8 mouse cellular contexts compared by ENCODE assay signal in the genomic region with DNA sequence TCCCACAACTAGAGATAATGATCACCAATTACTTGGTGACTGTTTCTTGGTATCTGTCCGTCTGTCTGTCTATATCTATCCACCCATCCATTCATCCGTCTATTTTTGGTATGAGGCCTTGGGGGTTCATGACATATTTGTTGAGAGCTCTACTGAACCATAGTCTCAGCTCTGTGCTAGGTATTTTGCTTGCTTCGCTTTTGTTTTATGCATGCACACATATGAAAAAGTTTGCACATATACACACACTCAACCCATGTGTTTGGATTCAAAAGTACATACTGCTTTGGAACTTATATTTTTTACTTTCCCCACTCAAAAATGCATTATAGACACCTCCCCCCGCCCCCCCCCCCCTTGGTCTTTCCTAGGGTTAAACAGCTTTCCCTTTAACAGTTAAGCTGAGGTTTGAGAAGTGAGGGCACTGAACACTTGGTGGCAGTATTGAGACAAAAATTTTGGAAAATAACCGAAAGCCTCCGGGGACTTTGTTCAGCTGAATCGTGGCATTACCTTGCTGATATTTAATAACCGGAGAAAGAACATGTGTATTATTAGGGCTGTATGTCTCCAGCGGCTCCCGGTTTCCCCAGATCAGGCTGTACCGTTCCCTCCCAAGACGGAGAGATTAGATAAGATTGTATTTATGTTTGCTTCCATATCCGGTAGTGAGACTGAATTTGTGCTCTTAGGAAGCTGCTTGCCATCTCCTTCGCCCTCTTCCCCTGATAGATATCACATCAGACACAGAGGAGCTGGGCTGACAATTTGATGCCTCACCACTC. TPM values are rescaled to one million over a fixed set of nuclear protein-coding genes. Genes with fewer than 3 reads are reported as not detected.
DNase-seq lines count a peak whose midpoint lies in the region; ATAC-seq and TF ChIP-seq lines count a peak whose summit lies in the region.

No protein-coding gene starts in this region.

- H3K4me3 ChIP-seq in heart, embryonic 13.5 days: peak overlapping the region; percentile 53
- peak overlapping the region; percentile 46 for H3K4me3 ChIP-seq in kidney, postnatal 0 days (replicated peaks; ENCODE audit: low read depth, low read length)
- peak overlapping the region; percentile 46 for H3K4me3 ChIP-seq in liver, embryonic 13.5 days (replicated peaks)

- CTCF ChIA-PET in Patski (lab: Charles Lee): interaction anchor here (1.0 to 1.6 kb wide), 7 partner anchors 10 to 90 kb away, joined by 3 to 5 read pairs (median 3); no protein-coding TSS in a partner anchor

- H3K4me2 ChIP-seq in heart, embryonic 13.5 days: peak overlapping the region; percentile 74
- peak overlapping the region; percentile 67 for H3K4me2 ChIP-seq in kidney, postnatal 0 days (ENCODE audit: low read length)
- peak overlapping the region; percentile 55 for H3K4me2 ChIP-seq in liver, embryonic 13.5 days

- TF ChIP-seq CTCF in Patski (IDR thresholded peaks at IDR 0.05): peak; percentile 43
- peak; percentile 59 for TF ChIP-seq CTCF in kidney, postnatal 0 days (IDR thresholded peaks at IDR 0.05; ENCODE audit: low read depth)

- peaks cover 14% of the 10 kb centered on the region for H3K4me1 ChIP-seq in heart, embryonic 13.5 days
- H3K4me1 ChIP-seq in kidney, postnatal 0 days (replicated peaks; ENCODE audit: insufficient read depth, low read length): no peaks in the 10 kb centered on the region
- peaks cover 4% of the 10 kb centered on the region; the same call in 1 of the 2 replicates for H3K4me1 ChIP-seq in liver, embryonic 13.5 days (replicated peaks)

- 14% methylated on average over 14 of the region's 14 CpGs for WGBS in heart, embryonic 13.5 days
- 18% methylated on average over 14 of the region's 14 CpGs for WGBS in kidney, postnatal 0 days
- 15% methylated on average over 14 of the region's 14 CpGs for WGBS in liver, embryonic 13.5 days (ENCODE audit: insufficient replicate concordance)

- H3K36me3 ChIP-seq in heart, embryonic 13.5 days: no peaks in the 10 kb centered on the region
- no peaks in the 10 kb centered on the region for H3K36me3 ChIP-seq in kidney, postnatal 0 days (ENCODE audit: insufficient read depth, low read length)
- H3K36me3 ChIP-seq in liver, embryonic 13.5 days: no peaks in the 10 kb centered on the region

- peak overlapping the region; percentile 80 for H3K9ac ChIP-seq in heart, embryonic 13.5 days
- peak overlapping the region; percentile 54 for H3K9ac ChIP-seq in kidney, postnatal 0 days (ENCODE audit: low read depth, low read length)
- H3K9ac ChIP-seq in liver, embryonic 13.5 days: peak overlapping the region; percentile 13; the same call in 1 of the 2 replicates

- POLR2A ChIA-PET in Patski (lab: Charles Lee): no interaction called here

- no peak for ATAC-seq in Patski
- peak; percentile 83 for ATAC-seq in common myeloid progenitor, adult 5-6 weeks (replicated peaks; ENCODE audit: low read depth, poor library complexity, severe bottlenecking)
- no peak for ATAC-seq in heart, embryonic 13.5 days (ENCODE audit: extremely low read depth, insufficient number of reproducible peaks, low FRiP score, low TSS enrichment)
- no peak for ATAC-seq in kidney, postnatal 0 days (replicated peaks; ENCODE audit: low FRiP score, low read depth)
- no peak for ATAC-seq in liver, embryonic 13.5 days (ENCODE audit: low read depth)
- ATAC-seq in erythroid progenitor cell, adult 5-6 weeks (replicated peaks; ENCODE audit: low FRiP score, poor library complexity, severe bottlenecking): no peak

- in situ Hi-C loops in Patski (cut with MboI; ENCODE audit: low pct_unique_long_range_greater_than_20kb): loop anchor here (10.0 kb wide), 1 partner anchor 156 kb away; no protein-coding TSS in a partner anchor

- no peak overlapping the region for H3K27ac ChIP-seq in heart, embryonic 13.5 days (replicated peaks)
- no peak overlapping the region for H3K27ac ChIP-seq in kidney, postnatal 0 days
- H3K27ac ChIP-seq in liver, embryonic 13.5 days: no peak overlapping the region

- DNase-seq in B cell, adult 2 months: peak; percentile 26 to 36
- DNase-seq in Patski (ENCODE audit: low read depth, low spot score): no peak
- peak; percentile 79 for DNase-seq in kidney, postnatal 0 days (ENCODE audit: low spot score)
- no peak for DNase-seq in liver, embryonic 13.5 days
- peak; percentile 39 for DNase-seq in neural tube, embryonic 10.5 days (ENCODE audit: extremely low spot score, low spot score)

- H3K9me3 ChIP-seq in heart, embryonic 13.5 days: no peaks in the 10 kb centered on the region
- H3K9me3 ChIP-seq in kidney, postnatal 0 days (replicated peaks; ENCODE audit: low read length): no peaks in the 10 kb centered on the region
- no peaks in the 10 kb centered on the region for H3K9me3 ChIP-seq in liver, embryonic 13.5 days (replicated peaks)

- peaks cover 7% of the 10 kb centered on the region for H3K27me3 ChIP-seq in Patski
- H3K27me3 ChIP-seq in heart, embryonic 13.5 days (replicated peaks): peaks cover 14% of the 10 kb centered on the region
- no peaks in the 10 kb centered on the region for H3K27me3 ChIP-seq in kidney, postnatal 0 days (ENCODE audit: insufficient read depth, low read length)
- no peaks in the 10 kb centered on the region for H3K27me3 ChIP-seq in liver, embryonic 13.5 days

RNA-seq across cellular contexts. Expression of gene Sln, which starts 20.7 kb away (rescaled TPM):
- polyA plus RNA-seq in Patski (2021): not detected
- not detected in 2 replicates for total RNA-seq in common myeloid progenitor, adult 5-6 weeks (2017)
- polyA plus RNA-seq in heart, embryonic 13.5 days (2015; fragmentation: Nextera tagmentation; extraction: Ambion mirVana): 34.7 and 41.9 TPM in 2 replicates
- not detected in 2 replicates for polyA plus RNA-seq in kidney, postnatal 0 days (2015; fragmentation: Nextera tagmentation; extraction: Ambion mirVana)
- polyA plus RNA-seq in liver, embryonic 13.5 days (2015; fragmentation: Nextera tagmentation; extraction: Ambion mirVana): 0.94 and 1.4 TPM in 2 replicates
- total RNA-seq in erythroid progenitor cell, adult 5-6 weeks (2015; ENCODE audit: low replicate concordance): not detected in 2 replicates
- total RNA-seq in erythroid progenitor cell, adult 5-6 weeks (2017; ENCODE audit: low replicate concordance): not detected in 2 replicates

RNA-seq across cellular contexts. Expression of gene Slc35f2, which starts 57.9 kb away (rescaled TPM):
- 4.5 TPM for polyA plus RNA-seq in Patski (2021)
- 10.6 and 12.5 TPM in 2 replicates for total RNA-seq in common myeloid progenitor, adult 5-6 weeks (2017)
- 0.68 and 0.75 TPM in 2 replicates for polyA plus RNA-seq in heart, embryonic 13.5 days (2015; fragmentation: Nextera tagmentation; extraction: Ambion mirVana)
- 27.6 and 29.0 TPM in 2 replicates for polyA plus RNA-seq in kidney, postnatal 0 days (2015; fragmentation: Nextera tagmentation; extraction: Ambion mirVana)
- polyA plus RNA-seq in liver, embryonic 13.5 days (2015; fragmentation: Nextera tagmentation; extraction: Ambion mirVana): 0.30 and 0.35 TPM in 2 replicates
- not detected in 2 replicates for total RNA-seq in erythroid progenitor cell, adult 5-6 weeks (2015; ENCODE audit: low replicate concordance)
- total RNA-seq in erythroid progenitor cell, adult 5-6 weeks (2017; ENCODE audit: low replicate concordance): not detected in 2 replicates

Comparison
In these comparisons a context has a peak if more than half of its experiments do, and no peak if none do; other contexts are left out.
1. DNase-seq: peak in B cell, adult 2 months (2 of 2), kidney, postnatal 0 days (single experiment) and neural tube, embryonic 10.5 days (single experiment); none in Patski (single experiment) and liver, embryonic 13.5 days (single experiment).
2. H3K9ac ChIP-seq: peak in every context shown above with its lines; median percentile 80 in heart, embryonic 13.5 days; 54 in kidney, postnatal 0 days; 13 in liver, embryonic 13.5 days.
3. RNA of gene Sln, which starts 20.7 kb away (polyA plus RNA-seq): 34.7 to 41.9 TPM in heart, embryonic 13.5 days; 0.94 to 1.4 TPM in liver, embryonic 13.5 days, not detected in kidney, postnatal 0 days and not detected in Patski (single experiment); every median in the first group is over 10 times any median in the second.
4. Peak in every context shown above with its lines, with median percentiles within 50 percentile points of each other: H3K4me2 ChIP-seq and H3K4me3 ChIP-seq.